Mouse (Mus musculus) forebrain, postnatal 0 days (tissue): ENCODE data around the gene Pik3c2b. TPM values are rescaled to one million over a fixed set of nuclear protein-coding genes. Genes with fewer than 3 reads are reported as not detected.
"Not testable (repeated sequence)": the region's sequence is repeated elsewhere in the genome, so short reads cannot be mapped to it uniquely, and the experiment has no call there.

Experiments used
- ATAC-seq: fragments of 200-750 bp; cut with Nextera tagmentation; 2 replicates; pipeline ENCODE4 v1.8.0; 2017; ENCODE audit warnings: mild to moderate bottlenecking, moderate library complexity
- DNase-seq: peaks from one replicate; pipeline ENCODE4 v3.0.0-alpha.2; 2015
- H3K27ac ChIP-seq: fragments of 300-500 bp; sonication (generic); 2 replicates; pipeline ENCODE4 v1.5.1; 2014; ENCODE audit warnings: low read depth, mild to moderate bottlenecking, antibody characterized with exemption, low read length, moderate library complexity, mixed read lengths
- H3K27me3 ChIP-seq: fragments of 300-500 bp; sonication (generic); 2 replicates; pipeline ENCODE4 v1.6.1; 2014; ENCODE audit warnings: mild to moderate bottlenecking, low read length, mixed read lengths; ENCODE audit not compliant: insufficient read depth
- H3K36me3 ChIP-seq: fragments of 300-500 bp; sonication (generic); 2 replicates; pipeline ENCODE4 v1.6.1; 2014; ENCODE audit warnings: mild to moderate bottlenecking, moderate library complexity; ENCODE audit not compliant: insufficient read depth
- H3K4me1 ChIP-seq: fragments of 300-500 bp; sonication (generic); 2 replicates; pipeline ENCODE4 v1.6.1; 2014; ENCODE audit warnings: antibody characterized with exemption; ENCODE audit not compliant: insufficient read depth
- H3K4me2 ChIP-seq: fragments of 300-500 bp; sonication (generic); 2 replicates; pipeline ENCODE4 v1.6.1; 2014; ENCODE audit warnings: low read depth, mild to moderate bottlenecking, moderate library complexity
- H3K4me3 ChIP-seq: fragments of 300-500 bp; sonication (generic); 2 replicates; pipeline ENCODE4 v1.5.1; 2014; ENCODE audit warnings: low read depth, low read length, mixed read lengths
- H3K9ac ChIP-seq: fragments of 300-500 bp; sonication (generic); 2 replicates; pipeline ENCODE4 v1.6.1; 2014; ENCODE audit warnings: mild to moderate bottlenecking
- H3K9me3 ChIP-seq: fragments of 300-500 bp; sonication (generic); 2 replicates; pipeline ENCODE4 v1.6.1; 2016; ENCODE audit warnings: low read length
- CTCF ChIP-seq: sonication (generic); IDR thresholded peaks from 2 replicates; pipeline ENCODE4 v1.5.1; 2016; ENCODE audit warnings: antibody characterized with exemption, control low read depth, low read depth
- WGBS: fragments of 180-500 bp; shearing (Covaris S2); extraction: QIAGEN DNeasy Blood & Tissue Kit; methylation state at CpG from one replicate; pipeline ENCODE4 v1.1.7; 2014; 5-methylcytosine and 5-hydroxymethylcytosine counted together
- polyA plus RNA-seq: library from polyadenylated mRNA; unstranded; fragments of >200 nt; fragmentation: Nextera tagmentation; extraction: Ambion mirVana; gene quantifications from 2 replicates; pipeline ENCODE4 v1.2.1, GENCODE M21; 2015
- total RNA-seq: library from RNA; depleted of rRNA; stranded (reverse); fragments of >200 nt; gene quantifications from 2 replicates; pipeline ENCODE4 v1.2.3, GENCODE M21; 2014

Pik3c2b gene
- total and polyA plus RNA-seq, 2 experiments from 2014 or later = 7.2 to 17.1 TPM

DNA sequence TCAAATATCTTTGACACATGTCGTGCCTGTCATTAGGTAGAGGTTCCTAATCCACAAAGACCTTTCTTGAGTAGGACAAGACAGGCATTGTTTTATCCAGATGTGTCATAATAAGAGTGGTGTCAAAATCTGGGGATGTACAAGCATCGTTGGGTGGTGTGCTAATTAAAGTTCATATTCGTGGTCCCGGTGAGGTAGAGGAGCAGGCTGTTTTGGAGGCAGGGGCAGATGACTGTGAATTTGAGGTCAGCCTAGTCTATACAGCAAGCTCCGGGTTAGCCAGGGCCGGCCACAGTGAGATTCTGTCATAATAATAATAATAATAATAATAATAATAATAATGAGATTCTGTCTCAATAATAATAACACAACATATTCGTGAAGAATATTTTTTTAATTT is 21.0 kb upstream of the Pik3c2b start:
- Histone ChIP-seq H3K36me3 (no peaks in the 10 kb centered on the region), H3K4me3 (peak overlapping the region; percentile 88), H3K27ac (no peak overlapping the region), H3K9me3 (no peaks in the 10 kb centered on the region), H3K27me3 (no peaks in the 10 kb centered on the region), H3K4me1 (no peaks in the 10 kb centered on the region), H3K4me2 (peak overlapping the region; percentile 48), H3K9ac (peak overlapping the region; percentile 94)
- DNase-seq (no peak), ATAC-seq (no peak)
- 36% methylated on average over 7 of the region's 7 CpGs for WGBS
- TF ChIP-seq CTCF = no peak

DNA sequence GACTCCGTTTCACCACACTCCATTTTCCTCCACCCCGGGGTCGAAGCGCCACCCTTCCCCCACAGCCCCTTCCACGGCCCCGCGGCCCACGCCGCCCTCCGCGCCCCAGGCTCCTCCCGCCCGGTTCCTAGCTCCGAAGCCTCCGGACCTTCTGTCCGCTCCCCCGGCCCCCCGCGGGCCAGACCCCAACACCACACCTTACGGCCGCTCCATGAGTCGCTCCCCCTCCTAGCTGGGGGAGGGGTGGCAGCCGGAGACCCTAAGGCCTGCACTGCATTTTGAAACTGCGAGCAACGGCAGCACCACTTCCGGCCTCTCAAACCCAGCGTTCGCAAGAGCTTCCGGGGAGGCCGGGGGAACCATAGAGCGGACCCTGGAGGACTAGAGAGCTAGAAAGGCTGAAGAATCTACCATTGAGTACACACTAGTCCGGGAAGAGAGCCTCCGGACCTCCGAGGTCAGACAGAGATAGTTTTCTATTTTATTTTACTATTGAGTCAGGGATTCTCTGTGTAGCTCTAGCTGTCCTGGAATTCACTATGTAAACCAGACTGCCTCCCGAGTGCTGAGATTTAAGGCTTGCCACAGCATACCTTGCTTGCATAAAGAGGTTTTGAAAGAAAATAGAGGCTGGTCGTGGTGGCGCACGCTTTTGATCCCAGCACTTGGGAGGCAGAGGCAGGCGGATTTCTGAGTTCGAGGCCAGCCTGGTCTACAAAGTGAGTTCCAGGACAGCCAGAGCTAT is 20.2 kb upstream of the Pik3c2b start:
- Histone ChIP-seq H3K9me3 (no peaks in the 10 kb centered on the region), H3K27ac (peak overlapping the region; percentile 94), H3K4me2 (peak overlapping the region; percentile 48), H3K4me1 (no peaks in the 10 kb centered on the region), H3K27me3 (no peaks in the 10 kb centered on the region), H3K4me3 (peak overlapping the region; percentile 88), H3K9ac (peak overlapping the region; percentile 94), H3K36me3 (no peaks in the 10 kb centered on the region)
- DNase-seq (peak; percentile 96), ATAC-seq (peak; percentile 100)
- TF ChIP-seq CTCF = no peak
- under 1% methylated on average over 40 of the region's 40 CpGs for WGBS

DNA sequence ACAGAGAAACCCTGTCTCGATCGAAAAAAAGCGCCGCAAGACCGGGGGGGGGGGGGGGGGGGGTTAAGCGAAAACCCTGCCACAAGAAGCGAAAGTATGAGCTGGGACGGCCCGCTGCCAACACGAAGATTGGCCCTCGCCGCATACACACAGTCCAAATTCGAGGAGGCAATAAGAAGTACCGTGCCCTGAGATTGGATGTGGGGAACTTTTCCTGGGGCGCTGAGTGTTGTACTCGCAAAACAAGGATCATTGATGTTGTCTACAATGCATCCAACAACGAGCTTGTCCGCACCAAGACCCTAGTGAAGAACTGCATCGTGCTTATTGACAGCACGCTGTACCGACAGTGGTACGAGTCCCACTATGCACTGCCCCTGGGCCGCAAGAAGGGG is 19.7 kb upstream of the Pik3c2b start:
- DNase-seq = not testable (repeated sequence)
- WGBS = 32% methylated on average over 18 of the region's 23 CpGs

DNA sequence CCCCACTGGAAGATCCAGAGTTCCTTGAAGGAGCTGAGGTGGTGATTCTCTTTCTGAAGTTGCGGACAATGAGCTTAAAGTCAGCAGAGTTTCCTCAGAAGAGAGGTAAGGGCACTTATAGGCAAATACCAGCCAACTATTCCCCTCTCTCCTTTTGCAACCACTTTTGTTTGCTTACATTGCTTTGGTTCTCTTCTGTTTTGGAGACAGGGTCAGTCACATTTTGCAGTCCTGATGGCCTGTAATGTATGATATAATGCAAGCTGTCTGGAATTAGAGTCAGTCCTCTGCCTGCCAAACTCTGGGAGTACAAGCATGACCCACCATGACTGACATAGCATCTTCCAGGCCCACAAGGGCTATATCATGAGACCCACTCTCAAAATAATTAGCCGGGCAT is 18.3 kb upstream of the Pik3c2b start:
- no peak overlapping the region for H3K4me2 ChIP-seq
- no peak overlapping the region for H3K27ac ChIP-seq
- no peak for TF ChIP-seq CTCF
- no peaks in the 10 kb centered on the region for H3K9me3 ChIP-seq
- H3K4me3 ChIP-seq = no peak overlapping the region
- DNase-seq = no peak
- H3K9ac ChIP-seq = no peak overlapping the region
- no peak for ATAC-seq
- WGBS = 99% methylated on average over 2 of the region's 2 CpGs
- no peaks in the 10 kb centered on the region for H3K36me3 ChIP-seq
- H3K4me1 ChIP-seq = no peaks in the 10 kb centered on the region
- no peaks in the 10 kb centered on the region for H3K27me3 ChIP-seq

More for the DNA sequence above, 19.7 kb upstream of the Pik3c2b start:
- not testable (repeated sequence) for ATAC-seq, H3K36me3 ChIP-seq, H3K27me3 ChIP-seq, H3K9me3 ChIP-seq, H3K4me1 ChIP-seq
- Histone ChIP-seq H3K4me3 (peak overlapping the region; percentile 88), H3K9ac (peak overlapping the region; percentile 94; the same call in 1 of the 2 replicates), H3K27ac (peak overlapping the region; percentile 94), H3K4me2 (peak overlapping the region; percentile 48)

DNA sequence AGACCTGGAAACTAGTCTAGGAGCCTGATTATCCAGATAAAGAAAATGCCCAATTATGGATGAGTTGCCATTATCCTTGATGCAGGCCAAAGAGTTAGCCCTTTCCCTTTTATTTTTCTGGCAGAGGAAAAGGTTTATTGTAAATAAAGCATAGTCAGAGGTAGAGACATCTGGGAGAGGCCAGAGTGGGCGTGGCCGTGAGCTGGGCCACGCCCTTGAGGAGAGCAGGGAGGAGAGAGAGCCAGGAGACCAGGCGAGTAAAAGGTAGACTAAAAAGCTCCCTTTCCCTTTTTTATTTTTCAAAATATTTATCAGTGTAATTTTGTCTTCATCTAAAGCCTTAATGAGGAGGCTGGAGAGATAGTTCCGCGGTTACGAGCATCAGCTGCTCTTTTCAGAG is 17.5 kb upstream of the Pik3c2b start:
- ATAC-seq = no peak
- no peak for TF ChIP-seq CTCF
- DNase-seq = no peak

GRCm38 (mm10) chr1:133029744-133030143 is 15.7 kb upstream of the Pik3c2b start:
- ATAC-seq = no peak
- 94% methylated on average over 3 of the region's 3 CpGs for WGBS
- Histone ChIP-seq H3K27me3 (no peaks in the 10 kb centered on the region), H3K9ac (no peak overlapping the region), H3K27ac (no peak overlapping the region), H3K4me2 (no peak overlapping the region), H3K4me3 (no peak overlapping the region), H3K9me3 (no peaks in the 10 kb centered on the region), H3K36me3 (no peaks in the 10 kb centered on the region), H3K4me1 (no peaks in the 10 kb centered on the region)
- TF ChIP-seq CTCF = no peak
- DNase-seq = no peak

More for the DNA sequence above, 17.5 kb upstream of the Pik3c2b start:
- no peaks in the 10 kb centered on the region for H3K4me1 ChIP-seq
- 40% methylated on average over 7 of the region's 7 CpGs for WGBS
- no peaks in the 10 kb centered on the region for H3K36me3 ChIP-seq
- no peak overlapping the region for H3K4me2 ChIP-seq
- no peak overlapping the region for H3K9ac ChIP-seq
- no peak overlapping the region for H3K4me3 ChIP-seq
- H3K27me3 ChIP-seq = no peaks in the 10 kb centered on the region
- H3K27ac ChIP-seq = no peak overlapping the region
- H3K9me3 ChIP-seq = no peaks in the 10 kb centered on the region

DNA sequence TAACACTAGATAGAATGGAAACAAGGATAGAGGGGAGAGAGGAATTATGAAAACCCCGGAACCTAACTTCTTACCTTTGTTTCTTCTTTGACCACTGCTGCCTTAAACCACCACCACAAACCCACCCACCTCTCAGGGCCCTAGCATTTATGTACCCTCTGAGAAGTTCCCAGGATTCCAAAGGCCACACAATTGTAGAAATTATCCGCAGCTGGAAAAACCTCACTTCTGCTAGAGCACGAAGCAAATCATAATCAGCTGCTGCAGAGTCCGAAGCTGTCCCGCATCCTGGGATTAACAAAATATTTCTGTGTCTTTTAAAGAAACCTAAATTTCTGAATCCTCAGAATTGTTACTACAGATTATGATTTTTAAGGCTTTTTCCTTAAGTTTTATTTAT is 15.0 kb upstream of the Pik3c2b start, which contains the start of gene Mdm4:
Mdm4 (minus strand) TSS at position 101 of the 400 bp plus-strand sequence.
- Histone ChIP-seq H3K4me1 (no peaks in the 10 kb centered on the region), H3K9ac (no peak within 1 kb of the TSS), H3K27me3 (no peaks in the 10 kb centered on the region), H3K27ac (no peak within 1 kb of the TSS), H3K36me3 (no peaks in the 10 kb centered on the region), H3K4me2 (no peak within 1 kb of the TSS), H3K9me3 (no peaks in the 10 kb centered on the region), H3K4me3 (no peak within 1 kb of the TSS)
- no peak for DNase-seq
- 92% methylated on average over 5 of the region's 5 CpGs for WGBS
- ATAC-seq = no peak
- no peak for TF ChIP-seq CTCF
